Mouse (Mus musculus): ENCODE data around the gene E130114P18Rik.

- TF ChIP-seq CTCF (IDR thresholded peaks at IDR 0.05; ENCODE audit: low read depth, low read length) (no peak), GATA1 (IDR thresholded peaks at IDR 0.05; ENCODE audit: borderline replicate concordance, low read length) (no peak), GATA2 (IDR thresholded peaks at IDR 0.05; ENCODE audit: borderline replicate concordance, low read depth, low read length) (no peak)
Observed at GRCm38 (mm10) chr4:97754241-97754640, 23.6 kb downstream of the E130114P18Rik start.
